Mouse (Mus musculus) urinary bladder, postnatal 14 days (tissue): ENCODE measurements around the gene Babam2.

Source experiments
- DNase-seq: peaks from one replicate; pipeline ENCODE4 v3.0.0; 2021; ENCODE audit warnings: low spot score

Babam2 gene

DNA sequence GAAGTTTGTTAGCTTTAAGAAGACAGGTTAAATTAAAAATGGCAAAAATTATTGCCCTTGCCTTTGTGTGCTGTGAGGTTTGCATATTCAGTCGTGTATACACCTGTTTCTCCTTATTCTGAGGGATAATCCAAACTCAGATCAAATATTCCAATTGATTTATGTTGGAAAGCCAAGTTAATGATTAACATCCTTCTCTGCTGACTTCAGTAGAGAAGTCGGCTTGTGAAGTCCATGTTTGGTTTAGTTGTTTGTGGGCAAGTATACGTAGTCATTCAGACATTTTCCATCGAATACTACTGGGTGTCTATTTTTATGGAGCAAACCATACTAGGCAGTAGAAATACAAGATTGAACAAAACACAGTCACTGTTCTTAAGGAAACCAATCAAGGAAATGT lies 187.5 kb downstream of the Babam2 start:
- DNase-seq = no peak

DNA sequence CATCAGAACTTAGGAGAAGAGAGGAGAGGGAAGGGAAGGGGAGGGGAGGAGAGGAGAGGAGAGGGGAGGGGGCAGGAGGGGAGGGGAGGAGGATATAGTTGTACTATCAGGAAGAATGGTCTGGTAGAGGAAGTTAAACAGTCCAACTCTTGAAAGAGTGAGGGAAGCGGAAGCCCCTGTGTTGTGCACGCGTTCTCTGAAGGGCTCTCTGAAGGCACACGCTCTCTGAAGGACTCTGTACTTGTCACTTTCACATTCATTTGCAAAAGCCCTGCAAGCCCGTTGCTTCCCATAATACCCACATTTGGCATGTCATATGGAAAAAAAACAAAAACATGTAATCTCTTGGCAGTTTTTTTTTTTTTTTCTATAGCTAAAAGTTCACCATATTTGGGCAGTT lies 190.1 kb downstream of the Babam2 start:
- DNase-seq = no peak

DNA sequence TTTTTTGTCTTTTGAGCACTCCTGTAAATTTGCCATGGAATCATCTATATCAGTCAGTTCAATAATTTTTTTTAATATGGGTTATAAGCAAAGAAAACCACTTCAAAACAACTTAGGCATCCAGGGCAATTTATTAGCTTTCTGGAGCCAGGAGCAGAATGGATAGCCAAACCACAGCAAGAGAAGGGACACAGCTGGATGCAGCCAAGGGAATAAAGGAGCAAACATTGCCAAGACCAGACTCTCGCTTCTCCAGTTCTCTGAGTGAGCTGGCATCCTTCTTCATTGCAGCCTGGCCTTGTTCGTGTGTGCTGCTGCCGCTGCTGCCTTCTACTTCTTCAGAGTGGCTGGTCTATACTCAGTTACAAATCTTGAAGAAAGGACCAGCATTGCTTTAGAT lies 190.9 kb downstream of the Babam2 start:
- peak; percentile 26 for DNase-seq

DNA sequence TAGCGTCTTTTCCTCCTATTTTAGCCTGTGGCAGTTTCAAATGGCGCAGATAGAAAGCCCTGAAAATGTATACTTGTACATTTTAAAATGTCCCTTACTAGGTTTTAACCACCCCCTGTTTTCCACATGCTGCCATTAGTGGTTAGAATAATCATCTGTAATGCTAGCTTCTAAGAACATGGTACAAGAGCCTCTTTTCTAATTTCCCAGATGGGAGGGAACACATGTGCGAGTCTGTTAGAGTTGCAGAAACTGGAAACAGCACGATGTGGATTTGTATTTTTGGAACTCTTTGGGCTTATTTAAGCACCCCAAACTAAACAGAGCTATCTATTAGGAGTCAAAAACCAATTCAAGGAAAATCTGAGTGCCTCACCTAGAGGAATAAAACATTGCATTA lies 195.1 kb downstream of the Babam2 start:
- DNase-seq = no peak

DNA sequence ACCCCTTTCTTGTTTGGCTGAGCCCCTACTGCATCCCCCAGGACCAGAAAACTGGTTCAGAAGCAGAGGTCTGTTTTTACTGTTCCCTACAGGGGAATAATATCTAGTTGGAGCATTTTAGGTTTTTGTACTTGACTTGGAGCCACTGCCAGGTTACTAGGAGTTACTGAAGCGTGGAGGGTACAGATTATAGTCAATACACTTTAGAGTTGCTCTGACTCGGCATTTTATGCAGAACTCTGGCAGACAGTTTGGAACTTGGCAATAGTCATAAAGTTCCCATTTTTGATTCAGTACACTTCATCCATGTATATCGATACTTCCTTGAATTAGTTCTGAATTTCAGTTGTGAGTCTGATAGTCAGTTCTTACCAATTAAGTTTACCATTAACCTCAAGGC lies 202.4 kb downstream of the Babam2 start:
- no peak for DNase-seq

DNA sequence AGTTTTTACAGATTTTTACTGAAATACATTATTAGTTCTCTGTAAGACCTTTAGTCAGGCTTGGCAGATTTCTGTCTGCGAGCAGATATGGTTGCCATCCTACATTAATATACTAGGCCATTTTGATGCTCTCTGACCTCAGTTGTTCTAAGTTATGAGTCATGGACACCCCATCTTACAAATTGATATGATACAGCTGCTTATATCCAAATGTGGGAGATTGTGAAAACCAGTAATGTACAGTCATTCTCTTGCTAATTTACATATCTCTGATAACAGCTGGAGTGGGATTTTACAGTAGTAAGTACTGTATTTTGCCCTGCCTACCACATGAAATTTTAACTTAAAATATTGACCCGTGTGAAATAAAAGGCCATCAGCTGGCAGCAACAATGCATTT lies 204.7 kb downstream of the Babam2 start:
- DNase-seq = no peak

DNA sequence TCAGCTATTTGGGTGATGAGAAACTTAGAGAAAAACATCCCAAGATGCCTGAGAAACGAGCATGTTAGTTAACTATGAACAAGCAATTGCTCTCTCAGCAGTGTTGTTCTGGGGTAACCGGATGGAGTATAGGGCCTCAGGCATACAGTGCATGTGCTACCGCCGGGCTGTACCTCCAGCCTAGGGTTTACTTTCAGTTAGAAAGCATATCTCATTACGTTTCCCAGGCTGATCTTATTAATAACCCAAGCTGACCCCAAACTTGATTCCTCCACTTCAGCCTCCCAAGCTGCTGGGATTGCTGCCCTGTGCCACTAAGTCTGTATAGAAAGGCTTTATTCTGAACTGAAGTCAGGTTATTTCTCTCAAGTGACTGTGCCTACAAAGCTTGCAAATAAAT lies 205.4 kb downstream of the Babam2 start:
- DNase-seq = no peak

DNA sequence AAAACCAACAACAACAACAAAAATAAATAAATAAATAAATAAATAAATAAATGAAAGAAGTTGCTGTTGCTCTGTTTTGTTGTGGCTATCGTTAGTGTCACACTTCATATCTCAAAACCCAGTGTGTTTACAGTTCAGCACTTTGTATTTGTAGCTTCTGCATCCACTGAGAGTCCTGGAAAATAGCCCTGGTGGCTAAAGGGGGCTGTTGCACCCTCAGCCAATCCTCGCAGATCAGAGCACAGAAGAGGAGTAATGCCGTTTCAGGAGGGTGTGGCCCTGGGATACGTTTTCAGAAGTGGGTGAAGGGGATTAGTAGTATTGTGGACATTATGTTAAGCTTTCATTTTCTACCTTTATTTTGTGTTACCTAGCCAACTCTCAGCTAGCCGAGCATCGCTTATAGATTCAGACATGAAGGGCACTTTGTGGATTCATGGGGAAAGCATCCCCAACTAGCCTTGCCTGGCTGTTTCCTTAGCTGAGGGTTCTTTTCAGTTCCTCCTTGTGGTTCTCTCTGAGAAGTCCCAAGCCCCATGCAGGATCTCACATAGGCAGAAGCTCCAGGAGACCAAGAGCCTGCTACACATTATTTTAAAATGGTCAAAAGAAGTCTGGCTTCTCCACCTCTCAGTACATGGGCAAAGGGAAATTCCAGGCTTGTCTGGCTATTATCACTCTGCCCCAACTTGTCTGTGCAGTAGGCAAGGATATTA lies 207.6 kb downstream of the Babam2 start:
- DNase-seq = no peak

DNA sequence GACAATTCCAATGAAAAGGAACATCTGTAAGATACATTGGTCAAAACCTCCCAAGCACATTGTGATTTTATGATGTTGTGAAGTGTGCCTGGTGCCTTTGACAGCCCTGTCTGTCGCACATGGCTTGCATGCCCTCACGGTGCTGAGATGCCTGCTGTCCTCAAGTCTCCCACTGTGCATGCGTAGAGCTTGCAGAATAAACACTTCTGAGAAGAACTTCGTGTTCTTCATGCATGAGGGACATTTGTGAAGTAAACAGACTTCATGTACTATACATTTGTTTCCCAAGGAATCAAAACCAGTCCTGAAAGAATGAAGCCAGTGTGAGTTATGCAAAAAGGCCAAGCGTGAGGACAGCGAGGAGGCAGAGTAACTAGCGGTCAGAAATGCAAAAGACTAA lies 208.3 kb downstream of the Babam2 start:
- DNase-seq = no peak

DNA sequence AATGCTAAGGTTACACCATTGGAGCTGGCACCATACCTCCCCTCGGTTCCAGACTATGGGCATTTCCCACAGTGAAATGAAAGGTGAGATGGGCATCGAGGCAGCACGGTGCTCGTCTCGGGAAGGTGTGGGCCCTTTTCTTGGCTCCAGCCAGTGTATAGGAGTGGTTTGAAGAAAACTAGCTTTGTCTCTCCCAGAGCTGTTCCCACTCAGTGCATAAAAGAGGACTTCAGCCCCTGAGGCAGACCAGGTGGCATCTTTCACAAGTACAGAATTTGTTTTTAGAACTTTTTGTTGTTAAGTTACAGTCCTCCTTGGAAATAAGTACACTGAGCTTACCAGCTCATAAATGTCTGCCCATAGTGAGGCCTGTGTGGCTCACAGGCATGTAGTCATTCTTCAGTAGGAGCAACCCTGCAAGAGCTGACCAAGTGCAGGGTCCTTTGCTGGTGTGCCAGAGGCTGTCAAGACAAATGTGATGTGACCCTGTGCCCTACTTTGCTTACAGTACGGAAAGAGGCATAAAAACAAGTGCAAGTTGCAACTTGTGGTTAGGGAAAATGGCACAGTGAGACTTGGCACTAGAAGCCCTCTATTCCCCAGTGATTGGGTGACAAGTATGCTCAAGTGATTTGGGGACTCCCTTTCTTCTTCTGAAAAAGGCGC lies 208.9 kb downstream of the Babam2 start:
- DNase-seq = peak; percentile 17

DNA sequence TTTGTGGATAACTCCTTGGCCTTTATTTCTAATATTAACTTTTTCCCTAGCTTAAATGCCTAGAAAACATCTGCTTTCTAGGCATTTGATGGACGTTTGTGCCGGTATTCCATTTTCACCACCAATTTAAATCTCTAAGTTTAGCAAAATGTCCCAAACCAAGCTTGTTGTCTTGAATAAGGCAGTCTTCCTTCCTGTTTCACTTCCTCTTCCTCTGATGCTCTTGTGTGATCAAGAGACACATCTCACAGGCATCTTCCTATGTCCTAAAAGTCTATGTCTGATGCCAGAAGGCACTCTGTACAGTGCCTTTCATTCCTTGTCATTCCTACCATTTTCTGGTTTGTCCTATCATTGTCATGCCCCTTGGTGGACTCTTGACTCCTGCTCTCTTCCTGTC lies 210.5 kb downstream of the Babam2 start:
- DNase-seq = no peak

DNA sequence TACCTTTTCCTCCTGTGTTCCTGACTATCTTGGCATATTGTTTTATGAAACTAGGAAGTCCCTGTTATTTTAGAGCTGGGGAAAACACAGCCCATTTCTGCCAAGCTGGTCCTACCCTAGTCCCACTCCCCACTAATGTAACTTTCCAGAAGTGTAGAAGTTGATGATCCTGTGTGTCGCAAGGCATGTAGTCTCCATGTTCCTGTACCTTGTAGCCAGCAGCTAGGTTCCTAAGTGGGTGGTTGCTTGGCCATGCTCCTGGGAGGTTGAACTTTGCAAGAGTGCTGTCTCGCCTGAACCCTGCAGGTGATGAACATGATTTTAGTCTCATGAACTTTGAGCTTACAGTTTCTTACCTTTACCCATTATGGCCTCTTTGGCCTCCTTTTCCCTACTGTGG lies 211.3 kb downstream of the Babam2 start:
- DNase-seq = no peak

DNA sequence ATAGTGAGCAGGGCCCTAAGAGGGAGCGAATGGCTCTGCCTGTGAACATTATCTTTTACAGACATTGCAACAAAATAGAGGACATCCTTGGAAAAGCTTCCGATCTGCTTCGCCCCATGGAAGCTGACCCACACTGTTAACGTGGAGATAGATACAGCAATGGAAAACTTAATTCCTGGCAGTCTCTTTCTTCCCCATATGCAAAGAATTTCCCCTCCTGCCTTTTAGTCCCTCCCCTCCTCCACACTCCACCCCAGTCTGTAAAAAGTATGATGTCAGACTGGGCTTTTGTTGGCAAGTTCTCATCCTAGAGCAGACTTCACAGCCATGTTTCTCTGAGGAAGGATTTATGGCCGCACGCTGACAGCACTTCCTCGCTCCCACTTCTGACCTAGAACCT lies 218.8 kb downstream of the Babam2 start:
- no peak for DNase-seq

DNA sequence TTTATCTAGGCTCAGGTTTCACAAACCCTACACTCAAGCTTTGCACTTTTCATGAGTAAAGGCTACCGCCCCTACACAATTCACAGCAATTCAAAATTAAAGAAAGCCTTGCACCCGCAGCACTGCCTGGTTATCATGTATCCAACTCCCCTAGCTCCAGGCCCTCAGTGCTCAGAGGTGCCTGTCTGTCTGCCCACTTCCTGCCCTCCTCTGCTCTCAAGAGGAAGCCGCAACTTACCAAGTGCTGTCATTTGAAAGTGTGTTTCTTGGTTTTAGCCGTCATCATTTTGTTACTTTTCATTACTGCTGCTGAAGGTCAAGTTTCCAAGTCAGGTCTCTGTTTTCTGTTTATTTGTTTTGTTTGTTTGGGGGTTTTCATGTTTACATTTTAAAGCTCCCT lies 221.1 kb downstream of the Babam2 start:
- no peak for DNase-seq

DNA sequence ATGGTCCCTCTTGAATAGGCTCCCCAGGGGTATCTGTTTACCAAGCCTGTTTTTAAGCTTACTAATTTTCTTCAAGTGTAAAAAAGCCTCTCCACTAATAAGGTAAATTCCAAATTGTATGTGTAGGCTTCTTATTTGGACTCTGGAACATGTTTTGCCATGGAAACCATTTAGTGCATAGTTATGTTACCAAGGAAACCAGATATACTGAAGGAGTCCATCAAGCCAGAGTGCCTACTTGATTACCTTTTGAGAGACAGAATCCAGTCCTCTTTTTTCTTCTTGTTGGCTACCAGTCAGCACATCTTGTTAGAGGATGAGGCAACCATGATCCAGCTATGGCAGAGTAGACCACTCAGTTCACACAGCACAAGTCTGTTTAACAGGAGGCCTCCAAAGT lies 222.6 kb downstream of the Babam2 start:
- DNase-seq = no peak

DNA sequence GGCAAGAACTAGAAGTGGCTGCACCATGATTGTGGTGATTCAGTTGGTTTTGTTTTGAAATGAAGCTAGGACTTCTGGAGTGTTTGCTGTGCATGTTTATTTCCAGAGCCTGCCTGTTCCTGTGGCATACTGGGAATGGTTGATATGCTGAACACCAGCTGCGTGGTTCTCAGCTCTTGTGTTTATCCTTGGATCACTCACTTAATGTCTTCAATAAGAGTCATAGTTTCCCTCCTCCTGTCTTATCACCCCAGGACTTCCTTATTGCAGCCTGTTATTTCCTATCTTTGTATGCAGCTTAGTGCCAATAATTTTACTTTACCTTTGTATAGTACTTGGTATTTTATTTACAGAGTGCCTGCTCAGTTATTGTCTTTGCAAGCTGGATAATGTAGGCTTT lies 223.4 kb downstream of the Babam2 start:
- DNase-seq = no peak

DNA sequence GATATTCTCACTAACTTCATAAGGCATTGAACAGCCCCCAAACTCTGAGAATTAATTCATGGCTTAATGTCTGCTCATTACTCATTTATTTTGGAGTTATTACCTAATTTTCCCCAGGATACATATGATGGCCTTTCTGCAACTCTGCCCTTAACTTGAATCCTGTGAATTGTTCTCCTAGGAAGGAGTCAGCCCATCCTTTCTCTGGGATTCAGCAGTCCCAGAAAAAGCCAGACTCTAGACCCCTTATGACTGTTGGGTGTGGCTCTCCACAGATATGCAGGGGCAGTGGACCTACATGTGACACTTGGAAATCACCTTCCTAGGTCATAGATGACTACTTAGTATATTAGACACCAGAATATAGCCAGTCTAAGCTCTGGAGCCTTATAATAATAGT lies 226.6 kb downstream of the Babam2 start:
- no peak for DNase-seq

DNA sequence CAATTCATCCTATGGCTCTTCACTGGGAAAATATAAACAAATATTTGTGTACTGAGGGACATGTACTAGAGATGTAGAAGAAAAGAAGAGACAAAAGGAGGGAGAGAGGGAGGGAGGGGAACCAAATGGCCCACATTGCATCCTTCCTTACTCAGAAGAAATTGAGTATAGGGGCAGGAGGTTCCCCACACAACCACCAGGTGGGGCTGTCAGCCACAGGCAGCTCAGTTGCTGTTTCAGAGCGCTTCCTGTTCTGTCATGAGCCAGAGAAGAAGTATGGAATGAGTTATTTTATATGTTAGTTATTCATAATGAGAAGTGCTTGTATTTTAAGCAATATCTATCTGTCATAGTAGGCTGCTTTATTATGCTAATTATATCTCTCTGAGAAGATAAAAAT lies 229.1 kb downstream of the Babam2 start:
- peak; percentile 26 for DNase-seq

DNA sequence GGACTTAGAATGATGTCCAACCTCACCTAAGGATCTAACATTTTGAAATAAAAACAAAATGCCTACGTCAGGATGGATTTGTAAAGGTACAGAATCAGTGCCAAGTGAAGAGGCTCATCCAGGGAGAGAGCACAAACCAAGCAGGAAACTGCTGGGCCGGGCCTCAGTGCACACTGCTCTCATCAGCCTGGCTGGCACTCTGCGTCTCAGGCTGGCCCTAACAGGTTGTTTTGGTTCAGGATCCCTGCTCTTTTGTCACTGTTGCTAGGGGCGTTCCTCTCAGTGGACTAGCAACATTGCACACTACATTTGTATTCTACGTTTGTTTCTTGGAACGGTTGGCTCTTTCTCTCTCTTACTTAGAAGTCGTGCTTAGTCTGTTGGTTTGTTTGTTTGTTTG lies 231.5 kb downstream of the Babam2 start:
- DNase-seq = peak; percentile 25

DNA sequence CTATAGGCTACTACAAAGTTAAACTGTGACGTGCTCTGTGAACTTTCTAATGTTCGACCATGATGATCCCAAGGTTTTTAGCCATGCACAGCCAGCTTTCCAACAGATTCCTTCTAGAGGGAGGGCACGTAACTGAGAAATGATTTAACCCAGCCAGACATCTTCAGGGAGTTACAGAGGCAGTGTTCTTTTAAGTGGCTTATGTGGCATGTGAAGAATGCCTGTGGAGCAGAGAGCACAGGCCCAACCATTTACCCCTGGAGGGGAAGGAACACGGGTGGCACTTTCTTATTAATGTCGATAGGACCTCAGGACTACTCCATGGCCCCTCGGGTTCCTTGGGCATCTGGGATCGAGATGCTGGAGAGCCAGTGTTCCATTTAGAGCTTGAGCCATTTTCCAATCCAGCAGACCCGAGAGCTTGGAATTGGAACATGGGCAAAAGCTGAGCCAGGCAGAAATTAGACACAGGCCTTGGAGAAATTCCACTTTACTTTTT lies 233.7 kb downstream of the Babam2 start:
- DNase-seq = no peak

DNA sequence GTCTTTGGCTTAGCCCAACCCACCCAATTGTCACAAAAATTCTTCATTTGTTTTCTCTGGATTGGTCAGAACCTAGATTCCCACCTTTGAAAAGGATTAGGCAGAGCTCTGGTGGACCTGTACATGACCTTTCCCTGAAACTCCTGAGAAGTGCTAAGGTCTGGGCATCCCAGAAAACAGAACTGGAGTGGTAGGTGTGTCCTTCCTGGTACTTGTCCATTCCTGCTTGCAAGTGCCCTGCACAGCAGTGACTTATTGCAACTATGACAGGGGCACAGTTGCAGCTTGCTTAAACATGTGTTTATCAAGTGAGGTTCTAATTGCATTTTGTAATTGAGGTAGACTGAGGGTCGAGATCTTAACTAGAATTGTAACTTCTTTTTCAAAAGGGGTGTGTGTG lies 234.2 kb downstream of the Babam2 start:
- peak; percentile 42 for DNase-seq

DNA sequence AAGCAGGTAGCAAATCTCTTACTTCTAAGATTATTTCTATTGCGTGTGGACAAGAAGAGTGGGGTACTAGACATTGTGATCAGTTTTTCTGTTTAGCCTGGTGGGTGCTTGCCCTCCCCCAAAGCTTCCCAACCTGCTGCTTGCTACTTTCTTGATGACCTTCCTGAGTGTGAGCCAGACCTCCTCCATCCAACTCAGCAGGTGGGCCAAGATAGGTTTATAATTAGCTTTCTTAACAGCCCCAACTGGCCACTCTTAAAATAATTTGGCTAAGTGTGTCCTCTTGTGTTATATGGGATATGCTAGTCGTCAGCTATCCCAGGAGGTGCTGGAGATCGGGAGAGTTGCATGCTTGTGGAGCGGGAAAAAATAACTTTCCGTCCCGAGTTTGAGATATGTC lies 235.8 kb downstream of the Babam2 start:
- DNase-seq = no peak

DNA sequence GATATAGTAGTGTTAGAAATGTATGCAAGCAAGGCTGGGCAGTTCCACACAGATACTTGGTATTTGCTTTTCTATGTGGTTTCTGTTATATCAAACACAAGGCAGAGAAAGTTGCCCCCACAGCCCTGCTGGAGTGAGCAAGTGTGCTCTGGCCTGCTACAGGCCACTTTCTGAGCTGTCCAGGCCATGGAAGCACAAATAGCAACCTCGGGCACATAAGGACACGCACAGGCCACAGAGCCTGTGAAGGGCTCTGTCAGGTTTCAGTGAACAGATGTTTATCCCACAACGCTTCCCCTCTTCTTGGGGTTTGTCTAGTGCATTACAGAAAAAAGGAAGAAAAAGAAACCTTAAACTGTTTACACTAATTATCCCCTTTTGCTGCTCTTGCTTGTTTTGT lies 236.9 kb downstream of the Babam2 start:
- DNase-seq = no peak

DNA sequence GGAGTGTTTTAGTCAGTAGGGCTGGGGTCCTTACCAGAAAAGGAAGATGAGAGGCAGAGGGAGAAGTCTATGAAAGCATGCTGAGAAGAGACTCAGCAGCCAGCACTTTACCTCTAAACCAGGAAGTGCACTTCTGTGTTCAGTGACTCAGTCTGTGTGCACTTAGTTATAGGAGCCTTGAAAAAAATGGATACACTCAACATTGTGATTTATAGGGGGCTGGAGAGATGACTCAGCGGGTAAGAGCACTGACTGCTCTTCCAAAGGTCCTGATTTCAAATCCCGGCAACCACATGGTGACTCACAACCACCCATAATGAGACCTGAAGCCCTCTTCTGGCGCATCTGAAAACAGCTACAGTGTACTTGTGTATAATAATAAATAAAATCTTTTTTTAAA lies 238.5 kb downstream of the Babam2 start:
- peak; percentile 29 for DNase-seq
